Mouse (Mus musculus): Measurements from ENCODE around the gene Dqx1.

Dqx1 gene

DNA sequence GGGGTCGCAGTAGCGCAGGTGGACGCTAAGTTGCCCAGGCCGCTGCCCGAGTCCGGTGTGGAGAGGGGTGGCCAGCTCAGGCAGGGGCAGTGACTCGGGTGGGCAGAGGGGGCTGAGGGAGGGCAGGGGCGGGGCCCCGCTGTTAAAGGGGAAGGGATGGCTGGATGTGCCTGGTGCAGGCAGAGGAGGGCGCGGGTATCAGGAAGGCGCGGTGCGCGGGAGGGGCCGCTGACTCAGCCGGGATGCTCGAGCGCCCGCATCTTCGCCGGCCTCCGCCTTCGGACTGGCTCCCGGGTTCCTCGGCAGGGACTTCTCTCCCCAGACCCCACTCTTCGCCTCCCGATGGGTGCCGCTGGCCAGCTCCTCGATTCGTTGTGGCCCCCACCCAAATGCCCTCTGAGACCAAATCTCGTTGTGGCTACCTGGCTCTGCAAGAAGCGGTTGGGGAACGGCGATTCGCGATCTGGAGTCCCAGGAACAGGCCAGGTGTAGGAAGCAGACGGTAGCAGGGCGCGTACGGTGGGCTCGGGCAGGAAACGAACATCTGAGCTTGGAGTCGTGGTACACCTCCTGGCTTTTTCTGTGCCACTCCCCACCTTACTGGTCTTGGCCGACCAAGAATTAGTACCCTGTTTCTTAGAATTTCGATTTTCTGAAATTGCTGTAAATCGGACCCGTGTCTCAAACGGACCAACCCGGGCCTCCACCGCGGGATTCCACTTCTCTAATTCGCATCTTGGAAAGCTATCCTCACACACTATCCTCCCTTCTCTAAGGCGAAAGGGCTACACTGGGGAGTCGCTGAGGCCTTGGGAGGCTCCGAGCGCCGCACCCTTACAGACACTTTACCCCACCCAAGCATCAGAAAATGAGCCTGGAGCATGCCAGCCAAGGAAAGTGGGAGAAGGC lies 12.9 kb downstream of the Dqx1 start:
- no peak for DNase-seq (ENCODE audit: low read depth, low spot score)

DNA sequence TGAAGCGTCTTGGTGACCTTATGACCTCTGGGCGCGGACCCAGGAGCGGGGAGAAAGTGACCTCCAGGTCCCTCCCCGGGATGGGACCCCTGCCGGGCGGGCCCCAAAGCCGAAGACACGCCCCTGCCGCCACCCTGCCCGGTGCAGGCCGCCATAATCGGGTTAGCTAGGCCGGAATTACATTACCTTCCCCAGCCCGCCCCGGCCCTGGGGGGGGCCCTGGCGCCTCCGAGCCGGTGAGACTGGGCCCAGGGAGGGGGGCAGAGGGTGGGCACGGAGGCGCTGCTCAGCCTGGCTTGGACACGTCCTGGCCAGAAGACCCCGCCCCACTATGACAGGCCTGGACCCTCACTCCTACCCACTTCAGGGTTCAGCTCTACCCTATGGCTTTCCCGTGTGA lies 13.6 kb downstream of the Dqx1 start:
- no peak for DNase-seq (ENCODE audit: low read depth, low spot score)

DNA sequence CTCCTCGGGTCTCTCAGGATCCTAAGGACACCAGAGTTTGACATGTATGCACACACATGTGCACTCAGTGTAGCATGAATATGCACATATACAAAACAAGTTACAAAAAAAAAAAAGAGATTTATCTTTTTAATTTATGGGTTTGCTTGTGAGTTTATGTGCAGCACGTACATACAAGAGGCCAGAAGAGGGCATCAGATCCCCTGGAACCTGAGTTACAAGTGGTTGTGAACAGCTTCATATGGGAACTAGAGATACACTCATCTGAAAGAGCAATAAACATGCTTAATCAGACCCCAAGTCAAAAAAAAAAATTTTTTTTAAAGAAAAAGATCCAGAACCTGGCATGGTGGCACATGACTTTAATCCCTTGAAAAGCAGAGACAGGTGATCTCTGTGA lies 17.3 kb downstream of the Dqx1 start:
- DNase-seq (ENCODE audit: low read depth, low spot score) = no peak

DNA sequence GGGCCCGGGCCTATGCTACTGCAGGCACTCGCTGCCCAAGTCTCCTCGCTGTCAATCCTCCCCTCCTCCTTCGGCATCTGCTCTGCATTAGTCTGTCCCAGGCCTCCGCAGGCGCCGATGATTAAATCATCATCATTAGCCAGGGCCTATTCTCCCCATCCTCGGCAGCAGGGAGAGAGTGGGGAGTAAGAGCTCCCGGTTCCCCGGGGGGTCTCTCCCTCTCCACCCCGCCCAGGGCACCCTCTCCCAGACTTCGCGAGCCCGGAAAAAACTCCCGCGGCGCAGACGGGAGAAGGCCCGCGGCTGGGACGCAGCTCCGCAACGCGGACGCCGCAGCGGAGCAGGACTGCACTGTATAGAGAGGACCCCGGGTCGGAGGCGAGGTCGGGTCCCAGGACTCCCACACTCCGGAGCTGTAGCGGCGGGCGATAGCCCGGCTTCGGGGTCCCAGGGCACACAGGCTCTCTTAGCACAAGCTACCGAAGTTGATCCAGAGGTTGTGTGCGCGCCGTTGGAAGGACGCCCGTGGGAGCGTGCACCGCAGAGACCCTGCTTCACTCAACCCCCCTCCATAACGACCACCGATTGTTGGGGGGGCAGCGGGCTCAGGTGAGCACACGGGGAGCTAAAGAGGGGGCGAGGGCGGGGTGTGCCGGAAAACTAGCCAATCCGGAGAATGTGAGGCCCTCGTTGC lies 20.1 kb downstream of the Dqx1 start, which contains the start of gene Pcgf1:
Gene Pcgf1 (plus strand): TSS at position 240 of the 694 bp plus-strand sequence.
- no peak for DNase-seq (ENCODE audit: low read depth, low spot score)

DNA sequence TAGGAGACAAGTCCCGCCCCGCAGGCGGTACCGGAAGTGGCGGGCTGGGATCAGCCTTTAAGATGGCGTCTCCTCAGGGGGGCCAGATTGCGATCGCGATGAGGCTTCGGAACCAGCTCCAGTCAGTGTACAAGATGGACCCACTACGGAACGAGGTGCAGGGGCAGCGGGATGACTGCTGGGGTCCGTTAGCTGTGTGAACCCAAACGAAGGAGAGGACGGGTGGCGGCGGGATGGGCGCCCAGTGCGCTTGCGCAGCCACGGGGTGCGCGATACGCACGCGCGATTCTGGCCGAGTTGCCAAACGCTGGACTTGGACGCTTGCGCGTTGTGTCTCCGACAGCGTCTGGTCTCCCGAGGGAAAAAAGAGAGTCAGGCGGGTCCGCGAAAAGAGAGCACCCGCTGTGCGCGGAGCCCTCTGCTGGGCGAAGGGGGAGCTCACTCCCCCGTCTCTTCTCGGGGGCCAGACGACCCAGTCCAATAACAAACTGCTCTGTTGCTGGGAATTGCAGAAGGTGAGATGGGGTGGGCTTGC lies 20.7 kb downstream of the Dqx1 start:
- DNase-seq (ENCODE audit: low read depth, low spot score) = peak; percentile 98

DNA sequence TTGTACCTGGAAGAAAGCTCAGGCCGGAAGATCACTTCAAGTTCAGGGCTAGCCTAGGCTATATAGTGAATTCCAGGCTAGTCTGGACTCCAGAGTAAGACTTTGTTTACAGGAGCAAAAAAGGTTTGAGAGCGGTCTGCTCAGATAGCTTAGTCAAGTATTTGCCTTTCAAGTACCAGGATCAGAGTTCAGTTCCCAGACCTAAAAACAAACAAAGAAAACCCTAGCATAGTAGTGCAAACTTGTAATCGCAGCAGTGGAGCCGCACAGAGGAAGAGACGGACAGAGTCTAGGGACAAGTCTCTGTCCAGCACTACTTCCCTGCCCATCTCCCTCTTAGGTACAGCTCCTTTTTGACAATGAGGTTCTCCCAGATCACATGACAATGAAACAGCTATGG lies 22.6 kb downstream of the Dqx1 start:
- DNase-seq (ENCODE audit: low read depth, low spot score) = no peak

DNA sequence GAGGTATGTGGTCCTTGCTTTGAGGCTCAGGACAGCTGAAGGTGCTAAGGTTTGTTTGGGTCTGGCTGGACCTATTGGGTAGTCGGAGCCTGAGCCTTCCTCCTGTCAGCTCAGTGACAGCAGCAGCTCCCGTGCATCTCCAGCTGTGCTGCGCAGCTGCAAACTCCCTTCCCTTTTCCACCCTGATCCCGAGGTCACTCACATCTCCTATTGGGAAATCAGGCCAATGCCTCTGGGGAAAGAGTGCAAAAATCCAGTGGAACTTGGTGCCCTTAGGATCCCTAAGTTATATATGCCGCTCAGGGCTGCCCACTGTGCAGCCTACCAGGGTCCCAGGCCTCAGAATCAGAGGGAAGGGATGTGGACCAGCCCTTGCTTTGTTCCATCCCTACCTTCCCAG lies 25.9 kb downstream of the Dqx1 start:
- DNase-seq (ENCODE audit: low read depth, low spot score) = no peak

DNA sequence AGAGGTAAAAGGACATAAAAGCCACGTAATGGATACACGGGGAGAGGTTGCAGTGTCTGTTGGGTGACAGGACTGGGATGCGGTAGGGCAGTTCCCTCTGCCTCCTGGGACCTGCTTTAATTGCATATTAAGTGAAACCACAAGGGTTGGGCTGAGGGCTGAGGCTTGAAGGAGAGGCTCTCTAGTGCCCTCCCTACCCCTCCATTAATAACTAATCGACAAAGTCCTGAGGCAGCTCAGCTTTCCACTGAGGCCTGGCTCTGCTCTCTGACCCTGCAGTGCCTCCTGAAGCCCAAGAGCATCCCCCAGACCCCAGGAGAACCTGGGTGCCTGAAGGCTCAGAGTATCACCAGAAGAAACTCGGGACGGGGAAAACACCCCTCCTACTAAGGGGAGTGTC lies 26.8 kb downstream of the Dqx1 start:
- DNase-seq (ENCODE audit: low read depth, low spot score) = no peak

DNA sequence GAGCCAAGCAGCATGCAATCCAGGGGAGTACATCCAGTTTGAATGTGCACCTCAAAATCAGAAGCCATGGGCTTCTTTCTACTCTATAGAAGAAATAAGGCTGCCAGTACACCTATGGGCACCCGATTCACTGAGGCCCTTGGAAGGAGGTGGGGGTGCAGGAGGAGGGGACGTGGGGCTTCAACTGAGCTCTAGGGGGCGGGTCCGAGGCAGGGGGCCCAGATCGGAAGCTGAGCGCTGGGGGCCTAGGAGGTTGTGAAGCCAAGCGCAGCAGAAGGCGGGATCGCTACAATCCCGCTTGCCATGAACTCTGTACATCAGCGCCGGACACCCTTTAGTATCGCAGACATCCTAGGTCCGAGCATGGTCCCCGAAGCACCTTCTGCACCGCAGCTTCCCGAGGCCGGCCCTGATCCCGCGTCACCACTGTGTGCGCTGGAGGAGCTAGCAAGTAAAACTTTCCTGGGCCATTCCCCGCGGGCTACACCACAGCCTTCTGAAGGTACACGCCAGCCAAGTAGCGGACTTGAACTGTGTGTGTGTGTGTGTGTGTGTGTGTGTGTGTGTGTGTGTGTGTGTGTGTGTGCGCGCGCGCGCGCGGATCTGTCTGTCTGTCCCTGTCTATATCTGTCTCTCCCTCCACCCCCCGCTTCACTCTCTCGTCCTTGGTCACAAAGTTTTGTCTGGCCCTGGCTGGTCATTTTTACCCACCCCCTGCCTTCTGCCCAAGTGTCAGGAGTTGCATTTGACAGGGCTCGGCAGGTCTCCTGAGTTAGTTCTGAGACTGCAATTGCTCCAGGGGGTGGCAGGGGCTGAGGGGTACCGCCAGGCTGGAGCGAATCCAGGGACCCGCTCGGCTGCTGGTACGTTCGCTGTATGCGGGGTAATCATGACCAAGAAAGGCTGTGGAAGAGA lies 28.7 kb downstream of the Dqx1 start, which contains the start of gene Lbx2:
Gene Lbx2 (plus strand): TSS at position 247 of the 915 bp plus-strand sequence.
- DNase-seq (ENCODE audit: low read depth, low spot score) = no peak

DNA sequence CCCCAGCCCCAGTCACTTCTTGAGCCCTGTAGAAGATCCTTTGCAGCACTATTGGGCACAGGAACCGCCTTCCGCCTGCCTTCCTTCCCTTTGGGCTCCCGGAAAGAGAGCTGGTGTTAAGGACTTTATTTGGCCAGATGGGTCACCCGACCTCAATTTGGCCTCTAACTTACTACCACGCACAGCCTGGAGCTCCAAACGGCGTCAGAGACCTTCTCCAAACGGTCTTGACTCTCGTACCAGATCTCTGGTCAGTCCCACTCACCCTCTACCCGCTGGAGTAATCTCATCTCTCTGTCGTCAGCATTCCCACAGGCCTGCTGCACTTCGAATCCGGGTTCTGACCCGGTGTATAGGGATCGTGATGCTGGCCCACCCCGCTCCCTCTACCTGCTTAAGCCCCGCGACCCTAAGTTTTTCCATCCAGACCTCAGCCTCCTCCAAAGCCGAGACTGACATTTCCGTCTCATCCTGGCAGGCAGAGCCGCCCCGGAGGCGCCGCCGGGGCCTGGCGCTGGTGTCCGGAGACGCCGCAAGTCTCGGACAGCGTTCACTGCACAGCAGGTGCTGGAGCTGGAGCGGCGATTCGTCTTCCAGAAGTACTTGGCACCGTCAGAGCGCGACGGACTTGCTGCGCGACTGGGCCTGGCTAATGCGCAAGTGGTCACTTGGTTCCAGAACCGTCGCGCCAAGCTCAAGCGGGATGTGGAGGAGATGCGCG lies 29.7 kb downstream of the Dqx1 start:
- DNase-seq (ENCODE audit: low read depth, low spot score) = no peak

DNA sequence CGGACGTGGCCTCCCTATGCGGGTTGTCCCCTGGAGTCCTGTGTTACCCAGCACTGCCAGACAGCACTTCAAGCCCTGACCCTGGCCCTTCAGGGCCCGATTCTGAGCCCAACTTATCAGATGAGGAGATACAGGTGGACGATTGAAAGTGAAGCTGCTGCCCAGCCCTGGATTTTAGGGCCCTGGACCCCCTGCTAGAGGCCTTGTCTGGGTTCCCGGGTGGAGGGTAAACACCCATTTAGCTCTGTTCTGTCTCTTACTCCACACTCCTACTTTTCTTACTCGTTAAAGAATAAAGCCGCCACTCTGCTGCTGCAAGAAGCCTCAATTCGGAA lies 30.2 kb downstream of the Dqx1 start:
- DNase-seq (ENCODE audit: low read depth, low spot score) = no peak

DNA sequence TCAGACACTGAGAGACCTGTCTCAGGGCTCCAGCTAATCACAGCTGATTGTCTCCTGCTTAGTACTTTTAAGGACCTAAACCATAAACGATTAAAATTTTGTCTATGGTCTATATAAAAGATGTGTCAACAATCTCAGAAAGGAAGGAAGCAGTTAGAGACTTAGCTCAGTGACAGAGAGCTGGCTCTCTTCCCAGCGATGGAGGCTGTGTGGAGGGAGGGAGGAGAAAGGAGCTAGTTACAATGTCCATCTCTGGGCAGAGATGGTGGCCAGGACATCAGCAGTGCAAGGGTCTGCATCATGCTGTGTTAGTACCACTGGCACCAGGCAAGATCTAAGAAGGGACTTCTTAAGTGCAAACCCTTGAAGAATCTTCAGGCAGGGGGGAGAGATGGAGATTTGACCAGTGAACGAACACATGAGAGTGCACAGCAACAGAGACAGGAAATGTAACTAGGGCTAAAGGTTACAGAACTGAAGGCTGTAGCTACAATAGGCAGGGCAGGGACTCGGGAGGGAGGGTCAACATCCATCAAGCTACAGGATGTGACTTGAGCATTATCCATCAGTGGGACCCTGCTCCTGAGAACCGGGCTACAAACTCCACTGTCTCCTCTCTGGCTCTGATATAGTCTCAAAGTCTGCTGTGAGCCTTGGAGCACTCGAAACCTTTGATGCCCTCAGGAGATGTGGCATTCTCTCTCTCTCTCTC lies 34.9 kb downstream of the Dqx1 start:
- DNase-seq (ENCODE audit: low read depth, low spot score) = no peak

DNA sequence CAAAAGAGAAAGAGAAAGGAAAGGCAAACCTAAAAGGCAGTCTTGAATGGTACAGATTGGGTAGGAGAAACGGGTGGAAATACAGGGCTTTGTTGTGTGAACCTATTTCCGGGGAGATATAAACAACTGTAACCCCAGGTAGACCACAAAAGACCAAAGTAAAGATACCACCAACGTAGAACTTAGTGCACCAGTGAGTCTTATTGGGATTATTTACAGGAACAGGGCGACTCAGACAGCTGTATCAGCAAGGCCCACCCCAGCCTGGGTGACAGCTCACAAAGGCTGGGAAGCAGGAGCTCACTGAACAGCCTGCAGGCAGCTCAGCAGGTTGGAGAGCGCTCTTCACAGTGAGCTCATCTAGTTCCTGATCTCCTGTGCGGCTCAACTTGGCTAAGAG lies 38.3 kb downstream of the Dqx1 start:
- no peak for DNase-seq (ENCODE audit: low read depth, low spot score)

DNA sequence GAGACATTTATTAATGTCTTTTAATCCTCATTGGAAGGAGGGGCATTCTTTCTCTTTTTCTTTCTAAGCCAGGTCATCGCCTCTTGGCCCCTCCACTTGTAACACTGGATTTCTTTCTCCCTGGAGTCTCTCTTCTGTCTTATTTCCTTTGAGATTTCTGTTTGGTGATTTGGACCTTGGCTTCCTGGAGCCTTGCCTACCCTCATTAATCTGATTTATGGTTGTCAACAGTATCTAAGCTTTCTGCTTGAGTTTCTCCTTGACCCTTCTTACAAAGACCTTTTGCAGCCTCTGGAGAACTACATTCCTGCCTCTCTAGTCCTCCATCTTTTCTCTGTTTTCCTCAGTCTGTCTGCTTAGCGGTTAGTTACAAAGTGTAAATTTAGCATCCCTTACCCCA lies 40.8 kb downstream of the Dqx1 start:
- no peak for DNase-seq (ENCODE audit: low read depth, low spot score)

DNA sequence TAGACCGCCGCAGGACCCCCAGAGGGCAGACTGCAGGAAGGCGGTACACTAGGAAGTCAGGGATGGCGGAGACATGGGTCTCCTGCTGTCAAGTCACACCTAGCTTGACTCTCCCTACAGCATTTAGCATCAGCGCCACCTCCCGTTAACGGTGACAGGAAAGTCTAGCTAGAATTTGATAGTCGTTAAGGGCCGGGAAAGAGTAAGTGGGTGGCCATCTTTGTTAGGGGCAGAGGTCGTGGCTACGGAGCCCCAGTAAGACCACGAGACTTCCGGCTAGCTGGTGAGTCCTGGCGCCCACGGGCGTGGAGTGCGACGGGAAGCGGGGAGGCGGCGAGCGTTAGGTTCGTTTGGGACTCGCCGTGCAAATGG lies 43.7 kb downstream of the Dqx1 start, which contains the start of the genes Ccdc142 and Gm42688:
Gene Ccdc142 (plus strand): TSS at position 286 of the 372 bp plus-strand sequence.
Gene Gm42688 (plus strand): TSS at position 302 of the 372 bp plus-strand sequence.
- DNase-seq (ENCODE audit: low read depth, low spot score) = peak; percentile 73

DNA sequence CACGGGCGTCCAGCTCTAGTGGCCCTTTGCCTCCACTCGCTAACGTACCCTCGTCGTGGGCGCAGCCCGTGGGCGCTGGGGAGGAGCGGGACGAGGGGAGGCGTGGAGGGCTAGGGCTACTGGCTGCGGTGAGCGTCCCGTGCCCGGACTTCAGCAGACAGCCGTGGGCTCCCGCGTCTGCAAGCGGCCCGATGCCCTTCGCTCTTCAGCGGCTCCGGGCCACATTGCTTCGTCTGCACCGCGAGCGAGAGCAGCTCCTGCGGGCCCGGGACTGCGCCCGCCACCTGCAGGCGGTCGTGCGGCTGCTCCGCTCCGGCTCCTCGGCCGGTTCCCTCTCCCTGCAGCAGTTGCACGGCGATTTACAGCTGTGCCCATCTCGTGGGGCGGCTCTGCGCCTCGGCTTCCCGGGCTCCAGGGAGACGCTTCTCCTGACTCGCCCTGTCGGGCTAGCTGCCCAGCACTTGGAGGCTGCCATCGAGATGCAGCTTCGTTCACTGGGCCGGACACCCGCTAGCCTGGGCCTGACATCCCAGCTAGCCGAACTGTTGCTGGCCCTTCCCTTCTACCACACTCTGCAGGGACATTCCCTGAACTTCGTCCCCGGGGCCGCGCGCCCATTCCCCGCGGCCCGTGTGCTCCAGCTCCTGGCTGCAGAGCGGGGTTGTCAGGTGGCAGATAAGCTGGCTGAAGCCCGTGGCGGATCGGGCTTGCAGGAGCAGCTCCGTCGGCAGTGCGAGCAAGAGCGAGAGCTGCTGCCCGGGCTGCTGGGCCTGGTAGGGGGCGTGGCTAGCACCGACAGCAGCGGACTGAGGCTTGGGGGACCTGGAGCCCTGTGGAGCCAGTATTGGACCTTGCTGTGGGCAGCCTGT lies 44.3 kb downstream of the Dqx1 start:
- DNase-seq (ENCODE audit: low read depth, low spot score) = peak; percentile 72

DNA sequence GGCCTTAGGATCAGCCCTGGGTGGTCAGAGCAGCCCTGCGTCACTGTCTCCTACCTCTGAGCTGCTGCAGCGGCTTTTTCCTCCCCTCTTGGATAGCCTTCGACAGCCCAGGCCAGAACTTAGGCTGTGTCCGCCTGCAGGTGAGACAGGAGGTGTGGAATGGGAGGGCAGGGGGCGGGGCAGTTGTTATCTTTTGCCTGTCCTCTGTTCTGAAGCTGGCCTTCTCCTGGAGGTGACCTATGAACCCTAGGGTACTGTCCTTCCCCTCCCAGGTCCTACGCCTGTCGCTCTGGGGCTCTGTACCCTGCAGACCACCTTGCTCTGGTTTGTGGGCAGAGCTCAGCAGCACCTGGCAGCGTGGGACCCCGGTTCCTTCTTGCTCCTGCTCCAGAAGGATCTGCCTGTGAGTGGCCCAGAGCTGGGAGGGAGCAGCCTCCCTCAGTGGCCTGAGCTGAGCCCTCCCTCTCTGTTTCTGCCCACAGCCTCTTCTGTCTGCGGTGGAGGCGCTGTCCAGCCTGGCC lies 45.5 kb downstream of the Dqx1 start:
- no peak for DNase-seq (ENCODE audit: low read depth, low spot score)

DNA sequence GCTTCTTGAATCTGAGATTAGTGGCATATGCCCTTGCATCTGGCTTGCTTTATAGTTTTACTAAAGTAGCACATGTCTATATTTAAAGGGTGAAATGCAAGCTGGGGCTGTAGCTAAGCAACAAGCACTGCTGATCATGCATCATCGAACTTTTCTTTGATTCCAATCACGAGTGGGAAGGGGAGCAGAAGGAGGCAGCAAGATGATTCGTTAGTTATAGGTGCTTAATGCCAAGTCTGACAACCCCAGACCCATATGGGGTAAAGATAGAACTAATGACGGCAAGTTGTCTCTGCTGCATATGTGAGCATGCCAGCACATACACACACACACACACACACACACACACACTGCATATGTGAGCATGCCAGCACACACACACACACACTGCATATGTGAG lies 46.5 kb downstream of the Dqx1 start:
- DNase-seq (ENCODE audit: low read depth, low spot score) = no peak

Data from mesoderm, embryonic 11.5 days (tissue).